Mouse (Mus musculus): ENCODE results near the gene Lrrc49. TPM values are rescaled to one million over a fixed set of nuclear protein-coding genes. Genes with fewer than 3 reads are reported as not detected.

Lrrc49 gene
- total RNA-seq, 2 experiments from 2014 or later = 82.9 to 88.3 TPM

- intact Hi-C loops (cut with DNase I) = no loop called here
- DNase-seq (ENCODE audit: low spot score in 2 of 2) = no peak
Measured at GRCm38 (mm10) chr9:60681005-60681404, 7.0 kb downstream of the Lrrc49 start.

GRCm38 (mm10) chr9:60678913-60679312 lies 9.0 kb downstream of the Lrrc49 start:
- intact Hi-C loops (cut with DNase I) = loop anchor here (5.0 kb wide), 2 partner anchors 67 to 432 kb away; no protein-coding TSS in a partner anchor
- DNase-seq (ENCODE audit: low spot score in 2 of 2) = no peak

GRCm38 (mm10) chr9:60676429-60676828 lies 11.5 kb downstream of the Lrrc49 start:
- intact Hi-C loops (cut with DNase I) = loop anchor here (5.0 kb wide), 2 partner anchors 64 to 429 kb away; no protein-coding TSS in a partner anchor
- DNase-seq (ENCODE audit: low spot score in 2 of 2) = peak; percentile 19 to 75

- intact Hi-C loops (cut with DNase I) = loop anchor here (5.0 kb wide), 2 partner anchors 62 to 427 kb away; no protein-coding TSS in a partner anchor
- no peak for DNase-seq (ENCODE audit: low spot score in 2 of 2)
Measured at GRCm38 (mm10) chr9:60674780-60675179, 13.2 kb downstream of the Lrrc49 start.

GRCm38 (mm10) chr9:60672568-60672967 lies 15.4 kb downstream of the Lrrc49 start:
- intact Hi-C loops (cut with DNase I) = no loop called here
- DNase-seq (ENCODE audit: low spot score in 2 of 2) = peak in 1 of 2 experiments; percentile 70

GRCm38 (mm10) chr9:60668886-60669285 lies 19.1 kb downstream of the Lrrc49 start:
- no peak for DNase-seq (ENCODE audit: low spot score in 2 of 2)
- intact Hi-C loops (cut with DNase I) = no loop called here

GRCm38 (mm10) chr9:60665535-60665934 lies 22.4 kb downstream of the Lrrc49 start:
- intact Hi-C loops (cut with DNase I) = no loop called here

GRCm38 (mm10) chr9:60664866-60665265 lies 23.1 kb downstream of the Lrrc49 start:
- DNase-seq (ENCODE audit: low spot score in 2 of 2) = no peak
- intact Hi-C loops (cut with DNase I) = no loop called here

More at GRCm38 (mm10) chr9:60665535-60665934, 22.4 kb downstream of the Lrrc49 start:
- DNase-seq (ENCODE audit: low spot score in 2 of 2) = no peak

GRCm38 (mm10) chr9:60664385-60664784 lies 23.6 kb downstream of the Lrrc49 start:
- peak in 1 of 2 experiments; percentile 44 for DNase-seq (ENCODE audit: low spot score in 2 of 2)

GRCm38 (mm10) chr9:60662936-60663335 lies 25.0 kb downstream of the Lrrc49 start:
- no peak for DNase-seq (ENCODE audit: low spot score in 2 of 2)
- intact Hi-C loops (cut with DNase I) = no loop called here

More at GRCm38 (mm10) chr9:60664385-60664784, 23.6 kb downstream of the Lrrc49 start:
- intact Hi-C loops (cut with DNase I) = no loop called here

GRCm38 (mm10) chr9:60653582-60653981 lies 34.4 kb downstream of the Lrrc49 start:
- intact Hi-C loops (cut with DNase I) = loop anchor here (5.0 kb wide), 1 partner anchor 36 kb away; no protein-coding TSS in a partner anchor
- no peak for DNase-seq (ENCODE audit: low spot score in 2 of 2)

GRCm38 (mm10) chr9:60653137-60653536 lies 34.8 kb downstream of the Lrrc49 start:
- intact Hi-C loops (cut with DNase I) = loop anchor here (5.0 kb wide), 1 partner anchor 36 kb away; no protein-coding TSS in a partner anchor
- DNase-seq (ENCODE audit: low spot score in 2 of 2) = no peak

GRCm38 (mm10) chr9:60650277-60650676 lies 37.7 kb downstream of the Lrrc49 start:
- intact Hi-C loops (cut with DNase I) = loop anchor here (5.0 kb wide), 1 partner anchor 33 kb away; no protein-coding TSS in a partner anchor
- no peak for DNase-seq (ENCODE audit: low spot score in 2 of 2)

GRCm38 (mm10) chr9:60648981-60649975 lies 38.7 kb downstream of the Lrrc49 start:
- peak; percentile 77 to 89 for DNase-seq (ENCODE audit: low spot score in 2 of 2)
- intact Hi-C loops (cut with DNase I) = loop anchor here (2.0 kb wide), 1 partner anchor 22 kb away; no protein-coding TSS in a partner anchor

- DNase-seq (ENCODE audit: low spot score in 2 of 2) = no peak
- intact Hi-C loops (cut with DNase I) = no loop called here
Measured at GRCm38 (mm10) chr9:60633601-60634000, 54.4 kb downstream of the Lrrc49 start.

GRCm38 (mm10) chr9:60626311-60626791 lies 61.6 kb downstream of the Lrrc49 start:
- intact Hi-C loops (cut with DNase I) = loop anchor here (2.0 kb wide), 1 partner anchor 22 kb away; no protein-coding TSS in a partner anchor
- peak in 1 of 2 experiments; percentile 19 for DNase-seq (ENCODE audit: low spot score in 2 of 2)

GRCm38 (mm10) chr9:60625895-60626294 lies 62.1 kb downstream of the Lrrc49 start:
- peak in 1 of 2 experiments; percentile 86 for DNase-seq (ENCODE audit: low spot score in 2 of 2)
- intact Hi-C loops (cut with DNase I) = loop anchor here (2.0 kb wide), 1 partner anchor 23 kb away; no protein-coding TSS in a partner anchor

GRCm38 (mm10) chr9:60616946-60617345 lies 71.0 kb downstream of the Lrrc49 start:
- DNase-seq (ENCODE audit: low spot score in 2 of 2) = peak in 1 of 2 experiments; percentile 37
- intact Hi-C loops (cut with DNase I) = loop anchor here (5.0 kb wide), 2 partner anchors 35 to 70 kb away; partner anchors contain the start of gene Lrrc49

GRCm38 (mm10) chr9:60616359-60616758 lies 71.6 kb downstream of the Lrrc49 start:
- intact Hi-C loops (cut with DNase I) = loop anchor here (5.0 kb wide), 2 partner anchors 36 to 71 kb away; partner anchors contain the start of gene Lrrc49
- DNase-seq (ENCODE audit: low spot score in 2 of 2) = no peak

GRCm38 (mm10) chr9:60612260-60612659 lies 75.7 kb downstream of the Lrrc49 start:
- DNase-seq (ENCODE audit: low spot score in 2 of 2) = no peak
- intact Hi-C loops (cut with DNase I) = loop anchor here (5.0 kb wide), 1 partner anchor 65 kb away; no protein-coding TSS in a partner anchor
